Mouse (Mus musculus) embryonic facial prominence, embryonic 11.5 days (tissue): Measurements from ENCODE around the gene Rhbdl1. TPM values are rescaled to one million over a fixed set of nuclear protein-coding genes. Genes with fewer than 3 reads are reported as not detected.

Experiments
- ATAC-seq: fragments of 200-750 bp; cut with Nextera tagmentation; replicated peaks from 2 replicates; pipeline ENCODE4 v1.8.0; 2017; ENCODE audit warnings: low read depth; ENCODE audit not compliant: insufficient number of reproducible peaks, low FRiP score, low TSS enrichment
- DNase-seq: peaks from one replicate; pipeline ENCODE4 v3.0.0-alpha.2; 2015; ENCODE audit warnings: low spot score
- H3K27ac ChIP-seq: fragments of 300-500 bp; sonication (generic); replicated peaks from 2 replicates; pipeline ENCODE4 v1.5.1; 2014; ENCODE audit warnings: mild to moderate bottlenecking, low read depth, low read length, control low read depth
- H3K27me3 ChIP-seq: fragments of 300-500 bp; sonication (generic); 2 replicates; pipeline ENCODE4 v1.6.1; 2014; ENCODE audit warnings: mild to moderate bottlenecking, low read length, moderate library complexity, mixed read lengths; ENCODE audit not compliant: control insufficient read depth, insufficient read depth
- H3K36me3 ChIP-seq: fragments of 300-500 bp; sonication (generic); replicated peaks from 2 replicates; pipeline ENCODE4 v1.6.1; 2014; ENCODE audit warnings: low read depth, mild to moderate bottlenecking, low read length, moderate library complexity, mixed read lengths; ENCODE audit not compliant: control insufficient read depth, insufficient read depth
- H3K4me1 ChIP-seq: fragments of 300-500 bp; sonication (generic); 2 replicates; pipeline ENCODE4 v1.6.1; 2014; ENCODE audit warnings: low read length, mixed read lengths; ENCODE audit not compliant: control insufficient read depth, insufficient read depth
- H3K4me2 ChIP-seq: fragments of 300-500 bp; sonication (generic); 2 replicates; pipeline ENCODE4 v1.6.1; 2014; ENCODE audit warnings: low read depth, mild to moderate bottlenecking, control low read depth, low read length, moderate library complexity
- H3K4me3 ChIP-seq: fragments of 300-500 bp; sonication (generic); 2 replicates; pipeline ENCODE4 v1.5.1; 2014; ENCODE audit warnings: low read depth, low read length, control low read depth
- H3K9ac ChIP-seq: fragments of 300-500 bp; sonication (generic); replicated peaks from 2 replicates; pipeline ENCODE4 v1.6.1; 2014; ENCODE audit warnings: mild to moderate bottlenecking, control low read depth, low read length
- H3K9me3 ChIP-seq: fragments of 300-500 bp; sonication (generic); replicated peaks from 2 replicates; pipeline ENCODE4 v1.6.1; 2016; ENCODE audit warnings: mild to moderate bottlenecking, low read length, inconsistent platforms, mixed read lengths; ENCODE audit not compliant: control insufficient read depth
- WGBS: fragments of 180-500 bp; shearing (Covaris S2); extraction: QIAGEN DNeasy Blood & Tissue Kit; methylation state at CpG from one replicate; pipeline ENCODE4 v1.1.7; 2014; 5-methylcytosine and 5-hydroxymethylcytosine counted together
- polyA plus RNA-seq: library from polyadenylated mRNA; unstranded; fragments of >200 nt; fragmentation: Nextera tagmentation; extraction: Ambion mirVana; gene quantifications from 2 replicates; pipeline ENCODE4 v1.2.1, GENCODE M21; 2014

The Rhbdl1 gene
- polyA plus RNA-seq, 1 experiment from 2014 or later = 1.5 TPM

DNA sequence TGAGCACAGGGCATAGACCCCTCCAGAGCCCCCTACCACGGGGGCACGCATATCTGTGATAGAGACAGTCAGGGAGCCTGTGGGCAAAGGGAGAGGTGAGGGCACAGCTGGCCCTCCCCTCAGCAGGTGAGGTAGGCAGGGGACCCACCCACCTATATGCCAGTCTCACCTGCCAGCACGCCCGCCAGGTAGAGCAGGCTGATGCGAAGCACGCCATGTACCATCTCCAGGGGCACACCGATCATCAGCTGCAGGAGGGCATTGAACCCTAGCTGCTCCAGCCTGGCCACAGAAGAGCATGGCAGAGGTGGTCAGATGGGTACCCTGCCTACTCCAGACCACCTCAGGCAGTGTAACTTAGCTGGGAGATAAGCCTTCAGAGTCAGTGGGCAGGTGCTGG, 1.8 kb downstream of the Rhbdl1 start:
- 94% methylated on average over 7 of the region's 7 CpGs for WGBS
- no peak overlapping the region for H3K4me3 ChIP-seq
- DNase-seq = no peak
- no peak overlapping the region for H3K27ac ChIP-seq
- H3K36me3 ChIP-seq = peaks cover 8% of the 10 kb centered on the region
- H3K9me3 ChIP-seq = no peaks in the 10 kb centered on the region
- H3K9ac ChIP-seq = peak overlapping the region; percentile 9; the same call in 1 of the 2 replicates
- H3K4me1 ChIP-seq = peaks cover 25% of the 10 kb centered on the region
- H3K27me3 ChIP-seq = no peaks in the 10 kb centered on the region
- no peak overlapping the region for H3K4me2 ChIP-seq
- no peak for ATAC-seq

DNA sequence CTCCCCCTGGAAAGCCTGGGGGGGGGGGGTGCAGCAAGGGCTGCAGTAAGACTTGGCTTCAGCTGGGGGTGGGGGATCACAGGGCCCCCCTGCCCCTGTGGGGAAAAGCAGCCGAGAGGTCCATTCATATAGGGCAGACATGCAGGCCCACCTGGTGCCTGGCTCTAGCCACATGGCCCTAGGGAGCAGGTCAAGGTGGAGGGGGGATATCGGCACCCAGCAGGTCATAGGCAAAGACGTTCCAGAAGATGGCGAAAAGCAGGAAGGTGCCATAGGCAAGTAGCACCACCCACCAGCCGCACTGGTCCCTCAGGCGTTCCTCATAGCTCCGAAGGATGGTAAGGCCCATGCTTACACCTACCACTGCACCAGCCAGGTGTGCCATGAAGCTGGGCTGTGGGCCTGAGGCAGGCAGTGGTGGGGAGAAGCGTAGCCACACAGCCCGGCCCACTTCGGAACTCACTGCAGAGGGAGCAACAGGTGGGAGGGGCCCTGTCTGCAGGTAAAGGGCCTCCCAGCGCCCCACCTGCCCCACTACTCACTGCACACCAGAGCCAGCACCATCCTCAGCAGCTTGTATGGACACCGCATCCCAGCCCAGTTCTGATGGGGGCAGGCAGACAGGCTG, 2.4 kb downstream of the Rhbdl1 start:
- Histone ChIP-seq H3K4me2 (peak overlapping the region; percentile 75), H3K9ac (peak overlapping the region; percentile 87), H3K9me3 (no peaks in the 10 kb centered on the region), H3K27ac (no peak overlapping the region), H3K27me3 (no peaks in the 10 kb centered on the region), H3K36me3 (peaks cover 6% of the 10 kb centered on the region), H3K4me1 (peaks cover 28% of the 10 kb centered on the region), H3K4me3 (peak overlapping the region; percentile 89)
- 87% methylated on average over 11 of the region's 12 CpGs for WGBS
- DNase-seq = no peak
- ATAC-seq = no peak

DNA sequence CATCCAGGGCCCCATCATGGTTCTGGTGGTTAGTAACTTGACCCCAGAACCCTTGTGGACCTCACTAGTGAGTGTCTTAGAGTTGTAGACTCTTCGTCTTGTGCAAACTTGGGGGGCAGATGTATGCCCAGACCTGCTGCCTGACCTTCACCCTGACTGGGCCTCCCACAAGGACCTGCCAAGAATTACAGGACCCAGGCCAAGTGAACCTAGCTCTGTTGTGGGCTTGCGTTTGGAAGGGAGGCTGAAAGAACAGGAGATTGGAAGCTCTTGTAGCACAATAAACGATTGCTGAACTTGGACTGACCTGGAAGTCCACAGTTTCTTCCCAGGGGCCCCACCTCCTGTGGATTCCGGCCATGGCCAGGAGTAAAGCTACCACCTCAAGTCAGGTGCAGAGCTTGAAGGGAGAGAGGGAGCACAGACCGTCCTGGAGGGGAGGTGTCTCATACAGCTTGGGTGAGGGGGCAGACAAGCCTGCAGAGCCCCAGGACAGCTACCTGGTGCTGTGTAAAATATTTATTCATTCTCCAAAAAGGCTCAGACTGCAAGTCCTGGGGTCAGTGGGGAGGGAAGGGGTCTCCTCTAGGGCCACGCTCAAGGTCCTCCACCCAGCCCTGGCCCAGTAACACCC, 3.0 kb downstream of the Rhbdl1 start:
- Histone ChIP-seq H3K36me3 (peaks cover 4% of the 10 kb centered on the region), H3K4me2 (peak overlapping the region; percentile 75), H3K9me3 (no peaks in the 10 kb centered on the region), H3K4me3 (peak overlapping the region; percentile 89), H3K4me1 (peaks cover 28% of the 10 kb centered on the region), H3K9ac (peak overlapping the region; percentile 87), H3K27ac (peak overlapping the region; percentile 89; the same call in 1 of the 2 replicates), H3K27me3 (no peaks in the 10 kb centered on the region)
- WGBS = 50% methylated on average over 6 of the region's 6 CpGs
- DNase-seq (no peak), ATAC-seq (no peak)

DNA sequence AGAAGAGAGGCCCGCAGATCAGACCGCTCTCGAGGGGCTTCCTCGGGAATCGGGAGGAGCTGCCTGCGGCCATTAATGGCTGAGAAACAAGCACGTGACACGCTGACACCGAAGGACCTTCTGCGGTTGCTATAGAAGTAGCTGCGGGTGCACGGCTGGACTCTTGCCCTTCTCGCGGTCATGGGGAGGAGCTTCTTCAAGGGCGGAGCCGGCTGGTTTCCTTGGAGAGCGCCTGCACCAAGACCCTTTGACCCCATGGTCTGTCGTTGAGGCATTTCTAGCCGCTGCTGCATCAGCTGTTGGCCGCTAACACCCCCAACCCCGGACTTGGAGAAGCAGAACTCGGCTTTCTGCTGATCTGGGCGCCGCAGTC, 3.8 kb downstream of the Rhbdl1 start, which contains the start of gene Stub1:
Gene Stub1, minus strand, starts transcription at position 114 of the 373 bp plus-strand sequence.
- Histone ChIP-seq H3K9me3 (no peaks in the 10 kb centered on the region), H3K4me1 (peaks cover 30% of the 10 kb centered on the region), H3K27ac (peak within 1 kb of the TSS; percentile 89), H3K4me2 (peak within 1 kb of the TSS; percentile 75), H3K36me3 (peaks cover 2% of the 10 kb centered on the region), H3K4me3 (peak within 1 kb of the TSS; percentile 89), H3K9ac (peak within 1 kb of the TSS; percentile 87), H3K27me3 (no peaks in the 10 kb centered on the region)
- WGBS = under 1% methylated on average over 24 of the region's 24 CpGs
- ATAC-seq (no peak; the same call in 1 of the 2 replicates), DNase-seq (peak; percentile 87)

DNA sequence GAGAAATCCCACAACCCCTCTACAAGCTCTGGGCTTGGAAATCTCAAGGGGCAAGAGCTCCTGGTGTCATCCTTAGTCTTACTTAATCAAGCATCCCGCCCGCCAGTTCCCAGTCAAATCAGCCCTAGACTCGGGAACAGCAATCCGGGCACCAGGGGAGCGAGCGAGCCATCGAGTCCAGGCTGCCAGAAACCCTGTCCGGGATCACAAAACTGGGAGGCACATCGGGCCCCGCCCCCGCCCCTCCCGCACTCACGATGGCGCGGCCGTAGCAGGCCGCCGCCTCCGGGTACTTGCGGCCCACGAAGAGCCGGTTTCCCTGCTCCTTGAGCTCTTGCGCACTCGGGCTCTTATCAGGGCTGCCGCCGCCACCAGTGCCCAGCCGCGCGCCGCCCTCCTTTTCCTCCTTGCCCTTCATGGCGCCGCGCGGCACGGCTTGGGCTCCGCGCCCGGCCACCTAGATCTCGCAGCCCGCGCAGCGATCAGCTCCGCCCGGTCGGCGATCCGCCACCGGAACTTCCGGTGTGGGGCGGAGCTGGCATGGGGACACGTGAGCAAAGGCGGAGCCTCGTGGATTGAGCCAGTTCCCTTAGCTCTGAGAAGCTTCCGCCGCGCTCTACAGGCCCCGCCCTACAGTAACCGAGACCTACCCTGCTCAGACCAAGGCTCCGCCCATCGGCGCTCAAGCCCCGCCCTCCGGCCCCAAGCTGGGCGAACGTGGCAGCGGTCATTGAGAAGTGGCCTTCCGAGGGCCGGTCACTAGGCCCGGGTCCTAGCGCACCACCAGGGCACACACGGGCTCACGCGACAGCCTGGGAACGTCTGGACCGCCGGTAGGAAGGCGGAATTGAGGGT, 4.4 kb downstream of the Rhbdl1 start:
- Histone ChIP-seq H3K27me3 (no peaks in the 10 kb centered on the region), H3K9ac (peak overlapping the region; percentile 87), H3K36me3 (peaks cover 2% of the 10 kb centered on the region), H3K4me2 (peak overlapping the region; percentile 75), H3K9me3 (no peaks in the 10 kb centered on the region), H3K4me3 (peak overlapping the region; percentile 89), H3K27ac (peak overlapping the region; percentile 89), H3K4me1 (peaks cover 31% of the 10 kb centered on the region)
- peak; percentile 83 for ATAC-seq
- DNase-seq = peak; percentile 99
- under 1% methylated on average over 73 of the region's 77 CpGs for WGBS

DNA sequence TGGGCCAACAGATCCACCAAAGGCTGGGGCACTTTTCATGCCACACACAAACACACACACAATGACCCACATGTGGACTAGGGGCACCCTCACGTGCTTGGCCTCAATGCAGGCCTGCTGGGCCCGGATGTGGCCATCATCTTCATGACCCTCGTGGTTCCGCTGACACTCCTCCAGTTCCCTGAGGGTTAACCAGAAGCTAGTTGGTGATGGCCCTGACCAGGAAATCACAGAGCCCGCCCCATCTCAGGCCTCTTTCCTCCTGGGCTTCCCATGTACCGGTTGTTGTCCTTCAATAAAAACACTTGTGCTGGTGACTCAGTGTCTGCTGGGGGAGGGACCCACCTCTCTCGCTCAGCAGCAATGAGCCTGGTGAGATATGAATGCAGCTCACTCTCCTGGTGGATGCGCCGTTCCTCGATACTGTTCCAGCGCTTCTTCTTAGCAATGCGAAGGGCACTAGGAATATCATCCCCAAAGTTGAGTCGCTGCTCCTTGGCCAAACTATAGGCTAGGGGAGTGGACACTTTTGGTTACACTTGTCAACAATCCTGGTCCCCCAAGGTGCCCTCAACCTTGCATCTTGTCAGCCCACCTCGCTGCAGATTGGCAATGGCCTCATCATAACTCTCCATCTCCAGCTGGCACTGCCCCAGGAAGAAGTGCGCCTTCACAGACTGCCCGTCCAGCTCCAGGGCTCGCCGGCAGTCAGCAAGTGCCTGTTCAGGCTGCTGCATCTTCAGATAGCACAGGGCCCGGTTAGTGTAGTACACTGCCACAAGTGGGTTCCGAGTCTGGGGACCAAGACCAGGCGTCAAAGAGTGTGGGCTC, 5.4 kb downstream of the Rhbdl1 start:
- peaks cover 27% of the 10 kb centered on the region for H3K4me1 ChIP-seq
- H3K9me3 ChIP-seq = no peaks in the 10 kb centered on the region
- ATAC-seq (no peak), DNase-seq (no peak)
- 59% methylated on average over 21 of the region's 21 CpGs for WGBS
- peak overlapping the region; percentile 75 for H3K4me2 ChIP-seq
- H3K27me3 ChIP-seq = no peaks in the 10 kb centered on the region
- H3K27ac ChIP-seq = no peak overlapping the region
- H3K9ac ChIP-seq = peak overlapping the region; percentile 87
- H3K4me3 ChIP-seq = peak overlapping the region; percentile 89
- peaks cover 2% of the 10 kb centered on the region for H3K36me3 ChIP-seq

DNA sequence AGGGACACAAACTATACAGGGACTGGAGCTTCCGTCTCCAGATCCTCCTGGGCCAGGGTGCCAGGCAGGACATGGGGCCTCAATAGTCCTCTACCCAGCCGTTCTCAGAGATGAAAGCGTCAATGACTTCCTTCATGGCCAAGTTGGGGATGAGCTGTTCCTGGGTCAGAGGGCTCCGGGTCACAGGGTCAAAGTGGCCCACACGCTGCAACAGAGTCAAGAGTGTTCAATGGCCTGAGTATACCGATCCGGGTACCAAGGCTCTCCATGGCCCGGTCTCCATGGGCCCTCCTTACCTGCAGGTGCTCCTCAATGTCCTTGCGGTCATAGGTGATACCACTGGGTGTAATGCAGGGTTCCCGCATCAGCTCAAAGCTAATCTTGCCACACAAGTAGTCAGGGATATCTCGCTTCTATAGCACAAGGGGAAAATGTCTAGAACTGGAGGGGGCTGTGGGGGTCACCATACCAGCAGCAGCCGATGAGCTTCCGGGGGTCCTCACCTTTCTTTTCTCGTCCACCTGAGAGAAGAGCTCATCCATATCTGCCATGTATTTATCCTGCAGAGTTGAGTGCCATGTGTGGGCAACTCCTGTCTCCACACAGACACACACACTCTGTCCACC, 6.2 kb downstream of the Rhbdl1 start:
- H3K27me3 ChIP-seq = no peaks in the 10 kb centered on the region
- DNase-seq (no peak), ATAC-seq (no peak)
- 84% methylated on average over 14 of the region's 14 CpGs for WGBS
- H3K27ac ChIP-seq = no peak overlapping the region
- H3K4me1 ChIP-seq = peaks cover 23% of the 10 kb centered on the region
- no peak overlapping the region for H3K9ac ChIP-seq
- H3K4me3 ChIP-seq = peak overlapping the region; percentile 89; the same call in 1 of the 2 replicates
- H3K36me3 ChIP-seq = peaks cover 2% of the 10 kb centered on the region
- H3K9me3 ChIP-seq = no peaks in the 10 kb centered on the region
- peak overlapping the region; percentile 75 for H3K4me2 ChIP-seq
